Mouse (Mus musculus) Muller cell, postnatal 12 days (primary cell): ENCODE data around the gene Rcor2.

Experiments
- DNase-seq: peaks from one replicate; pipeline ENCODE4 v3.0.0-alpha.2; 2015; ENCODE audit errors: inconsistent ontology term

Gene Rcor2

GRCm38 (mm10) chr19:7267091-7267741 is at the start of gene Rcor2:
Gene Rcor2 (plus strand): TSS chr19:7267325.
- peak; percentile 62 for DNase-seq

- DNase-seq = no peak
These were observed 49.2 kb upstream of the Rcor2 start for GRCm38 (mm10) chr19:7217926-7218267.

- no peak for DNase-seq
These were observed 48.4 kb upstream of the Rcor2 start for GRCm38 (mm10) chr19:7218753-7219152.

DNA sequence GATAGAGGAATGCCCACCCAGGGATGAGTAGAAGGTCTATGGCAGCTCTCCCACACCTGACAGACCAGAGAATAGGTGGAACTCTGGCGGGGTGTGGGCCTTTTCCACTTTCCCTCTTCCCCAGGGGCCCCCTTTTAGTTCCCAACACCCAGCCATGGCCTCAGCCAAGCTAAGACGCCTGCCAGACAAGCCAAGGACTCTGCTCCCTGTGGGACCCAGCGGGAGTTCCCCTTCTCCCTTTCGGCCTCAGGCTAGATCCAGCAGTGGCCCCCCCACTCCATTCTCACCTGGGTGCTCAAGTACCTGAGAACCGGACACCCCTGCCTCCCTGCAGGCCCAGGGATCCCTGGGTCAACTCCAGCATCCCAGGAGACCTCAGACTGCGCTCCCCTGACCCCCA is 44.9 kb upstream of the Rcor2 start:
- DNase-seq = no peak

DNA sequence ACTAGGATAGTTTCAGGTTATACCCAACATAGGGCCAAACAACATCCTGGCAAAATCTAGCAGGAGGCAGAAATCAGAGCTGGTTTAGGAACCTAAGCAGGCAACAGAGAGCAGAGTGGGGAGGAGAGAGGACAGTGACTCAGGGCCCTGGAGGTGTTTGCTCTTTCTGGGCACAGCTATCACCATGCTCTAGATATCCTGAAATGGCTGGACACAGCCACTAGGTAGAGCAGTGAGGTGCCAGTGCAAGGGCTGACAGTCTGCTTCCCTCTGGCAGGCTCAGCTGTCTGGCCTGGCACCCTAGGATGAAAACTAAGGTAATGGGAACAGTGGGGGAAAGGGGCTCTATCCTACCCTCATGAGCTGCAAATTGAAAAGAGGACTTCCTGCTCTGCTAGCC is 43.6 kb upstream of the Rcor2 start:
- no peak for DNase-seq

GRCm38 (mm10) chr19:7224253-7224652 is 42.9 kb upstream of the Rcor2 start:
- no peak for DNase-seq

- DNase-seq = no peak
These were observed 41.9 kb upstream of the Rcor2 start for GRCm38 (mm10) chr19:7225096-7225690.

- no peak for DNase-seq
These were observed 40.6 kb upstream of the Rcor2 start for GRCm38 (mm10) chr19:7226511-7226914.

GRCm38 (mm10) chr19:7234537-7235221 is 32.4 kb upstream of the Rcor2 start:
- DNase-seq = peak; percentile 76

DNA sequence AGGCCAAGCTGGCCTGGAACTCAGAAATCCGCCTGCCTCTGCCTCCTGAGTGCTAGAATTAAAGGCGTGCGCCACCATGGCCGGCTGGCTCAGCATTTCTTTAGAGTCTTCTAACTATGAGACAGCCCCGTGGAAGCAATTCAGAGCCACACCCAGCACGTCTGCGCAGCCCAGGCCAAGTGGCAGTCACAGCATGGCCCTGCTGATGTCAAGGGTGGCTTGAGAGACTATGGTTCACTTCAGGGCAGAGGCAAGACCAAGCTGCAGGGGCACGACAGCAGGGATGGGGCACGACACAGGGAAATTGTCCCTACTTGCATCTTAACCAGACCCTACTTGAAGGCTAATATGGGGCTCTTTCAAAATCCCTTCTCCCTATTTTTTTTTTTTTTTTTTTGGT is 31.7 kb upstream of the Rcor2 start:
- no peak for DNase-seq

- no peak for DNase-seq
These were observed 31.1 kb upstream of the Rcor2 start for GRCm38 (mm10) chr19:7236011-7236410.

- DNase-seq = no peak
These were observed 30.4 kb upstream of the Rcor2 start for GRCm38 (mm10) chr19:7236742-7237141.

DNA sequence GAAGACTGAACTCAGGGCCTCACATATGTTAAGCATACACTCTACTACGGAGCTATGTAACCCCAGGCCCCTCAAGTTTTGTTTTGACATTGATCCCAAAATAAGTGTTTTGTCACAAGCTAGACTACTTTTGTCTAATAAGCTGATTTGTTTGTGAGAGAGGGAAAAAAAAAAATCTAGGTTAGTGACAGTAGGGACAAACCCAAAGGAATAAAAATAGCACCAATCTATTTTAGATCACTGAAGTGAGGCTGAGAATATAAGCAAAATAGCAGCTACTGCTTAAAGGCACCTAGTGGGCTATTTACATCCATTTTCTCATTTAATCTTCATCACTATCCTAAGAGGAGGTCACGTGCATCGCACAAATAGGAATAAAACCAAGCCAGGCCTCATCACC is 27.6 kb upstream of the Rcor2 start:
- DNase-seq = no peak

GRCm38 (mm10) chr19:7240291-7240690 is 26.8 kb upstream of the Rcor2 start:
- DNase-seq = peak; percentile 25

GRCm38 (mm10) chr19:7240782-7241690 is 26.1 kb upstream of the Rcor2 start, which contains the start of gene Naa40:
Gene Naa40 (minus strand): TSS chr19:7241183.
- peak; percentile 97 for DNase-seq

DNA sequence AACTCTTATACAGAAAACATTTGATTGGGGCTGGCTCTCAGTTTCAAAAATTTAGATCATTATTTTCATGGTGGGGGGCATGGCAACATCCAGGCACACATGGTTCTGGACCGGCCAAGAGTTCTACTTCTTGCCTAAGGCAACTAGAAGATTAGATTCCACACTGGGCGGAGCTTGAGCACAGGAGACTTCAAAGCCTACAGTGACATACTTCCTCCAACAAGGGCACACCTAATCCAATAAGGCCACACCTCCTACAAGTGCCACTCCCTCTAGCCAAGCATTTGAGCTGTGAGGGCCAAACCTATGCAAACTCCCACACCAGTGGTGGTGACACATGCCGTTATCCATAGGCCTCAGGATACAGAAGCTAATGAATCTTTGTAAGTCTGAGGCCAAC is 21.1 kb upstream of the Rcor2 start:
- no peak for DNase-seq

GRCm38 (mm10) chr19:7257881-7258280 is 9.2 kb upstream of the Rcor2 start:
- DNase-seq = peak; percentile 42

- DNase-seq = no peak
These were observed 5.6 kb upstream of the Rcor2 start for GRCm38 (mm10) chr19:7261476-7261875.

DNA sequence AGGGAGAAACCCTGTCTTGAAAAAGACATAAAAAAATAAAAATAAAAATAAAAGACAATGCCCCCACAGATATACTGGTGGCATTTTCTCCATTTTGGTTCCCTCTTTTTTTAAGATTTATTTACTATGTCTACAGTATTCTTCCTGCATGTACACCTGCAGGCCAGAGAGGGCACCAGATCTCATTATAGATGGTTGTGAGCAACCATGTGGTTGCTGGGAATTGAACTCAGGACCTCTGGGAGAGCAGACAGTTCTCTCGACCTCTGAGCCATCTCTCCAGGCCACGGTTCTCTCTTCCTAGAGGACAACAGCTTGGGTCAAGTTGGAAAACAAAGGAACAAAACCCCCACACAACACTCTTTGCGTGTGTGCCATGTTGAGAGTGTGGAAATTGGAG is 5.2 kb upstream of the Rcor2 start:
- DNase-seq = no peak

- no peak for DNase-seq
These were observed 4.5 kb upstream of the Rcor2 start for GRCm38 (mm10) chr19:7262592-7262991.

GRCm38 (mm10) chr19:7264088-7264765 is 2.9 kb upstream of the Rcor2 start:
- DNase-seq = peak; percentile 74
